Mouse (Mus musculus) retina, postnatal 7 days (tissue): ENCODE data around the gene Prdm2.

Source experiments
- DNase-seq: peaks from one replicate; pipeline ENCODE4 v3.0.0-alpha.2; 2012; ENCODE audit warnings: low read depth, low spot score

Gene Prdm2

DNA sequence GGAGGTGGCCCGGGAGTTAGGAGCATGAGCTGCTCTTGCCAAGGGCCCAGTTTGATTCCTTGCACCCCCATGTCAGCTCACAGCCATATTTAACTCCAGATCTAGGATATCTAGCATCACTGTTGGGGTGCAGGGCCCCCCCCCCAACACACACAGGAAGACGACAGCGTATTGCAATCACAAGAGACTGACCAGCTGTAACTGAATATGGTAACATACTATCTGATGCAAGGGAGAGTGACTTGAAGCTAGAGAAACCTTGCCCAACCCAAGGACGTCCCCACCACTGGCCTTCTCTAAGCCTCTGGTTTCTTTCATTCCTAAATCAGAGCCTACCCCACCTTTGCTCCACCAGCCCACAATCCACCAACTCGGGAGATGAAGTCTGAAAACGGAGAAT lies 105.8 kb downstream of the Prdm2 start:
- no peak for DNase-seq

- no peak for DNase-seq
Observed at GRCm38 (mm10) chr4:143106566-143106965, 106.2 kb downstream of the Prdm2 start.

- DNase-seq = no peak
Observed at GRCm38 (mm10) chr4:143104739-143105138, 108.1 kb downstream of the Prdm2 start.

- DNase-seq = no peak
Observed at GRCm38 (mm10) chr4:143103811-143104210, 109.0 kb downstream of the Prdm2 start.

DNA sequence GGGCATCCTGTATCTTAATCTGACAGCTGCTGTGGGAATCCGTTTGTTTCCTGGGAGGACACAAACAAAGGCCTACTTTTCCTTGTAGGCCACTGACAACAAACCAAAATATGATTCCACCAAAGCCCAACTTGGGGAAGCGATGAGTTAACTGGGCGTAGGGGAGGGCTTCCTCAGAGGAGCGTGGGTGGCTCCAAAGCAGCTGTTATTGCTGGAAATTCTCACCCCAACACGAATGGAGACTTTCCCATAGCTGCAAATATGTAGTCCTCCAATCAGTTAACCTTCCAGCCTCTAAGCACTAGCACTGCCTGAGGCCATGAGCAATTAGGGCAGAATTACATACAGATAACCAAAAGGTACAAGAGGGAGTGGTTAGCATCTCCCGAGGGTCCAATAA lies 112.6 kb downstream of the Prdm2 start:
- DNase-seq = no peak

DNA sequence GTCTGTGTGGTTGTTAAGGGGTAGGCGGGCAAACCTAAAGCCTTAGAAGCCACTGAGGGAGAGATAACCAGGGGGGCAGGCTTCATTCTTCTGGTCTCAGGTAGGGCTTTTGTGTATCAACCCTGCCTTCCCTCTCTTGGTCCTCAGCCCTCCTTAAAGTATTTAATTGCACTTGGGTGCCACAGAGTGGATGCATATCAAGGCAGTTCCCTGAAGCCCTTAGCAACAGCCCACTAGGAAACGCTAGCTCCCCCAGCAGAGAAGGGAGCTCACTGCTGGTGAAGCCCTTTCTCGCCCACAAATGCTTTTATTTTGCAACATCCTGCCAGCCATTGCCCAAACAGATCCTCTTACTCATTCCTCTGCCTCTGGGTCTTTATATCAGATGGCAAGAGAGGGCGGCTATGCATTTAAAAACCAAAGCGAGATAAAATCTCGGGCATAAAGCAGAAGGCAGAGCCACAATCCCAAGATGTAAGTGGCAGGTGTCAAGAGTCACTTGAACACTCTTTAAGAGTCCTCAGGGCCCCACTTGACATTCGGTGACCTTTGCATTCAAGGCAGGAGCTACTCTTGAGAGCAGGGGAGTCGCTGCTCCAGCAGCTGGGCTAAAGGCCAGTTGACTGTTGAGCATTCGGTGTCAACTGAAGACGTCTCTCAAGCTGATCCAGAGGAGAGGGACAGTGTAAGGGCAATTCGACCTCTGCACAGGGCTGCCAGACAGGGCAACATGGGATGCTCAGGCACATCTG lies 113.3 kb downstream of the Prdm2 start:
- no peak for DNase-seq

GRCm38 (mm10) chr4:143092082-143092701 lies 120.6 kb downstream of the Prdm2 start:
- DNase-seq = no peak

DNA sequence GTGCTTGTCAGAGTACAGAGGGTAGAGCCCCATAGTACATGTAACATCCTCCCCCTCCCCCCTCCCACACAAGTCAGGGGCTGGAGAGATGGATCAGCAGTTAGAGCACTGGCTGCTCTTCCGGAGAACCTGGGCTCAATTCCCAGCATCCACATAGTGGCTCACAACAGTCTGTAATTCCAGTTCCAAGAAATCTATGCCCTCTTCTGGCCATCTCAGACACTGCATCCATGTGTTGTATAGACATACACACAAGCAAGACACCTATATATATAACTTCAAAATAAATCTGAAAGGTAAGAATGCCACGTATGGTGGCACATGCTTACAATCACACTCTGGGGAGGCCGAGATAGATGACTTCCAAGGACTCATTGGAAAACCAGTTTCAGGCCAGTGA lies 122.2 kb downstream of the Prdm2 start:
- DNase-seq = no peak

DNA sequence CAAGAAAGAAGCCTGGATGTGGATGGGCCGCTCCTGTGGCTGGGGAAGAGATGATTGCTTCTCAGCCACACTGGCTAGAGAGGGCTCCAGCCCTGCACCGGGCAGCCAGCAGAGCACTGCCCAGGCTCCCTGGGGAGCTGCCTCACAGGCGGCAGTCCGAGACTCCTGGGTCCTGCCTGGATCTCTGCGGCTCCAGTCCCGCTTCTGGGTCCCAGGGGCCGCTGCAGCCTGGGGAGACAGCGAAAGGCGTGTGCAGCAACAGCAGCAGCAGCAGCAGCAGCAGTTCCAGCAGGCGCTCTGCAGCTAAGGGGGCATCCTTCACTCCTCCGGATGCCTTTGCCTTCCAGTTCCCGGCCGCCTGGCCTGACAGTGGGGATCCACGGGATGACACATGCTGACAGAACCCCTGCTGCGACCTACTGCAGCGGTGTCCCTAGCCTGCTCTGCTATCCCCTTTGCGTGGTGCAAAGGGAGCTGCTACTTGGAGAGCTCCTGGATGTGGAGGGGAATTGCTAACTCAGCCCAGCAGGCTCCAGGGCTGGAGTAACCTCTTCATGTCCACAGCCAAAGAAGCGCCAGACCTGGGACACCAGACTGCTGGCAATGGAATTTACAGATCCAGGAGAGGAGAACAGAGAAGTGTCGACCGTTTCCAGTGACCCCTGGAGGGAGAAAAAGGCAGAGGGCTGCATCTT lies 138.6 kb downstream of the Prdm2 start:
- DNase-seq = no peak

DNA sequence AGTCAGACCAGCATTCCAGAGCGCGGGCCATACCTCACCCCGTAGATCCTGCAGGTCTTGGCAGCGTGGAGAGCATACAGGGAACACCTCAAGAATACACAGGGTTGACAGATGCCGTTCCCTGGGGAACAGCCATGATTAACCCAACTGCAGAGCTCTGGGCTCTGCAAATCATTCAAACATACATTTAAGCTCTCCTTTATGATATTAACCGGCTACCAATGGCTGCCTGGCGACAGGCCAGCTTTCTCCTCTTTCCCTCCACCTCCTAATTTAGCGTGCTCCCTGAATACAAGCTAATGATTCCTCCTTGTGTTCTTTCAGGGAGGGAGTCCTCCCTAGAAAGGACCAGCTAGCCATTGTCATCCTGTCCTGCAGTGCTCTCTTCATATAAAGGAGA lies 141.0 kb downstream of the Prdm2 start:
- DNase-seq = no peak

DNA sequence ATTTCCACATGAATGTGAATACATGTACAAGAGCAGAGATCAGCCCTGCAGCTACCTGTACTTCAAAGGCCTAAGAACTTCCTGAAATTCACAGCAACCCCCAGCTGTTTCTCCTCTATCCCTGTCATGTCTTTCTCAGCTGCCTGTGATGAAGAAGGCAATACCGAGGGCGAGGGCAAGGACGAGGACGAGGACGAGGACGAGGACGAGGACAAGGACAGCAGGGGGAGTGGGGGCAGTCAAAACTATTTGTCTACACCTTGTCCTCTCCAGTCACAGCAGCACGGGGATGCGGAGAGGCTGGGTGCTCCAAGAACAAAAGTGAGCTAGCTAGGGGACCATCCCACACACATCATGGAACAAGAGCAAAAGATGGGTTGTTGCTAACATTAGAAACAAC lies 145.8 kb downstream of the Prdm2 start:
- no peak for DNase-seq

- no peak for DNase-seq
Observed at GRCm38 (mm10) chr4:143058765-143059344, 153.9 kb downstream of the Prdm2 start.
